Mouse (Mus musculus): ENCODE data around the gene Eras. TPM values are rescaled to one million over a fixed set of nuclear protein-coding genes. Genes with fewer than 3 reads are reported as not detected.
"Not testable (repeated sequence)": the region's sequence is repeated elsewhere in the genome, so short reads cannot be mapped to it uniquely, and the experiment has no call there.

Gene Eras
- total RNA-seq, 1 experiment = 60.8 TPM

- in situ Hi-C loops (cut with MboI; ENCODE audit: low sequenced_read_pairs in 2 of 2, unreplicated experiment in 2 of 2) = no loop called here
- peaks cover 0 to 2% of the 10 kb centered on the region in 2 experiments; a peak in 1 of 4 replicates for H3K4me1 ChIP-seq (ENCODE audit: control insufficient read depth in 2 of 2, insufficient read depth in 2 of 2, low read length in 2 of 2, poor library complexity in 1 of 2)
- no peak overlapping the region for H3K4me3 ChIP-seq (ENCODE audit: insufficient read depth in 1 of 2, low read depth in 1 of 2, low read length in 2 of 2, poor library complexity in 1 of 2, severe bottlenecking in 1 of 2)
- no peak overlapping the region for H3K27ac ChIP-seq (ENCODE audit: insufficient read depth, low read depth, low read length, poor library complexity, severe bottlenecking)
- no peaks in the 10 kb centered on the region for H3K9me3 ChIP-seq (ENCODE audit: control insufficient read depth, insufficient read depth, low read depth, low read length)
- no peak for TF ChIP-seq ZNF384 (IDR thresholded peaks at IDR 0.05; ENCODE audit: low read depth, low read length)
- no peak overlapping the region for H3K9ac ChIP-seq (ENCODE audit: insufficient read depth, low read depth, low read length, poor library complexity, severe bottlenecking)
- H3K36me3 ChIP-seq (ENCODE audit: control insufficient read depth, insufficient read depth, low read length, poor library complexity, severe bottlenecking) = no peaks in the 10 kb centered on the region
- DNase-seq (ENCODE audit: low read depth, low spot score) = no peak
These were observed 17.9 kb downstream of the Eras start for GRCm38 (mm10) chrX:7910473-7910872.

- H3K9ac ChIP-seq (ENCODE audit: insufficient read depth, low read depth, low read length, poor library complexity, severe bottlenecking); H3K27ac ChIP-seq (ENCODE audit: insufficient read depth, low read depth, low read length, poor library complexity, severe bottlenecking); H3K9me3 ChIP-seq (ENCODE audit: control insufficient read depth, insufficient read depth, low read depth, low read length); H3K36me3 ChIP-seq (ENCODE audit: control insufficient read depth, insufficient read depth, low read length, poor library complexity, severe bottlenecking); H3K4me1 ChIP-seq (ENCODE audit: control insufficient read depth in 2 of 2, insufficient read depth in 2 of 2, low read length in 2 of 2, poor library complexity in 1 of 2); in situ Hi-C loops (cut with MboI; ENCODE audit: low sequenced_read_pairs in 2 of 2, unreplicated experiment in 2 of 2); H3K4me3 ChIP-seq (ENCODE audit: insufficient read depth in 1 of 2, low read depth in 1 of 2, low read length in 2 of 2, poor library complexity in 1 of 2, severe bottlenecking in 1 of 2); DNase-seq (ENCODE audit: low read depth, low spot score): not testable (repeated sequence)
These were observed 19.2 kb downstream of the Eras start, which contains the start of gene Gm10490 for GRCm38 (mm10) chrX:7909242-7909641. TSS of gene Gm10490 (plus strand) at chrX:7909542.

GRCm38 (mm10) chrX:7907735-7908134, 20.7 kb downstream of the Eras start, which contains the start of gene Gm10491:
TSS of gene Gm10491 (minus strand) at chrX:7907835.
- Histone ChIP-seq H3K9ac (ENCODE audit: insufficient read depth, low read depth, low read length, poor library complexity, severe bottlenecking) (no peak within 1 kb of the TSS), H3K27ac (ENCODE audit: insufficient read depth, low read depth, low read length, poor library complexity, severe bottlenecking) (no peak within 1 kb of the TSS), H3K4me1 (ENCODE audit: control insufficient read depth in 2 of 2, insufficient read depth in 2 of 2, low read length in 2 of 2, poor library complexity in 1 of 2) (peaks cover 0 to 2% of the 10 kb centered on the region in 2 experiments; a peak in 1 of 4 replicates), H3K36me3 (ENCODE audit: control insufficient read depth, insufficient read depth, low read length, poor library complexity, severe bottlenecking) (0 out of 2 replicates have a peak, but pooled peaks cover 2% of the 10 kb centered on the region), H3K4me3 (ENCODE audit: insufficient read depth in 1 of 2, low read depth in 1 of 2, low read length in 2 of 2, poor library complexity in 1 of 2, severe bottlenecking in 1 of 2) (no peak within 1 kb of the TSS), H3K9me3 (ENCODE audit: control insufficient read depth, insufficient read depth, low read depth, low read length) (no peaks in the 10 kb centered on the region)
- DNase-seq (ENCODE audit: low read depth, low spot score) = no peak
- TF ChIP-seq ZC3H11A (IDR thresholded peaks at IDR 0.05; ENCODE audit: borderline replicate concordance, low read depth, low read length) = no peak
- TF ChIP-seq MAFK (IDR thresholded peaks at IDR 0.05; ENCODE audit: insufficient read depth, low read depth, low read length) = no peak
- TF ChIP-seq ZNF384 (IDR thresholded peaks at IDR 0.05; ENCODE audit: low read depth, low read length) = no peak
- no peak for TF ChIP-seq HCFC1 (IDR thresholded peaks at IDR 0.05; ENCODE audit: borderline replicate concordance, insufficient read depth, low read length)
- in situ Hi-C loops (cut with MboI; ENCODE audit: low sequenced_read_pairs in 2 of 2, unreplicated experiment in 2 of 2) = no loop called here

- DNase-seq (ENCODE audit: low read depth, low spot score) = no peak
- no peaks in the 10 kb centered on the region for H3K4me1 ChIP-seq (ENCODE audit: control insufficient read depth in 2 of 2, insufficient read depth in 2 of 2, low read length in 2 of 2, poor library complexity in 1 of 2)
- no peak overlapping the region for H3K9ac ChIP-seq (ENCODE audit: insufficient read depth, low read depth, low read length, poor library complexity, severe bottlenecking)
- H3K36me3 ChIP-seq (ENCODE audit: control insufficient read depth, insufficient read depth, low read length, poor library complexity, severe bottlenecking) = 0 out of 2 replicates have a peak, but pooled peaks cover 2% of the 10 kb centered on the region
- H3K9me3 ChIP-seq (ENCODE audit: control insufficient read depth, insufficient read depth, low read depth, low read length) = no peaks in the 10 kb centered on the region
- in situ Hi-C loops (cut with MboI; ENCODE audit: low sequenced_read_pairs in 2 of 2, unreplicated experiment in 2 of 2) = no loop called here
- no peak for TF ChIP-seq ZNF384 (IDR thresholded peaks at IDR 0.05; ENCODE audit: low read depth, low read length)
- no peak for TF ChIP-seq ZC3H11A (IDR thresholded peaks at IDR 0.05; ENCODE audit: borderline replicate concordance, low read depth, low read length)
- no peak for TF ChIP-seq MAFK (IDR thresholded peaks at IDR 0.05; ENCODE audit: insufficient read depth, low read depth, low read length)
- TF ChIP-seq CHD2 (IDR thresholded peaks at IDR 0.05; ENCODE audit: low read depth, low read length) = no peak
- TF ChIP-seq HCFC1 (IDR thresholded peaks at IDR 0.05; ENCODE audit: borderline replicate concordance, insufficient read depth, low read length) = no peak
- H3K27ac ChIP-seq (ENCODE audit: insufficient read depth, low read depth, low read length, poor library complexity, severe bottlenecking) = no peak overlapping the region
- no peak overlapping the region for H3K4me3 ChIP-seq (ENCODE audit: insufficient read depth in 1 of 2, low read depth in 1 of 2, low read length in 2 of 2, poor library complexity in 1 of 2, severe bottlenecking in 1 of 2)
These were observed 24.0 kb downstream of the Eras start for GRCm38 (mm10) chrX:7904441-7904840.
